Comparison of ENCODE assay signal across 15 mouse cellular contexts in the genomic region with DNA sequence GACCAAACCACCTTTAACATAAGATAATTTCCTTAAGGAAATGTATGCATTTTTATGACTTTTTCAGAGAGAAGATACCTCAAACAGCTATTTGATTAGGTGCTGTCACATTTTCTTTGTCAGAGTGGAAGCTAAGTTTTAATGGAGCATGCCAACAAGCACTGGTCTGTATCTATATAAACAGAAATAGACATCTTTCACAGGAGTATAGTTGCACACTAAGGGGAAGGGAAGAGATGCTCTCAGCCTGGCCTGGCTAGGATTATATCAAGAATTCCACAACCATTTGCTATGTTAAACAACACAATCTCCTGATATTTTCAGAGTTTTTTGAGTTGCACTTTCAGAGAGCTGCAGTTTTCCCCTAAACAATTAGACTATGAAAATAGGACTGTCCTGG.
"Had no signal": no experiment of that assay in that cellular context is flagged by ENCODE, and none has a peak within 500 bp of the region (broad histone marks: within the 10 kb centered on the region; RNA-seq: fewer than 3 reads in every experiment).

No protein-coding gene starts in this region.

- H3K27me3 ChIP-seq: neural tube, embryonic 15.5 days; stomach, embryonic 15.5 days had no signal

- H3K9me3 ChIP-seq: stomach, embryonic 15.5 days had no signal

- H3K9ac ChIP-seq: neural tube, embryonic 15.5 days; stomach, embryonic 15.5 days had no signal

- H3K27ac ChIP-seq: neural tube, embryonic 15.5 days; stomach, embryonic 15.5 days; stomach, postnatal 0 days had no signal

- H3K4me1 ChIP-seq: neural tube, embryonic 15.5 days; stomach, embryonic 15.5 days had no signal

- H3K36me3 ChIP-seq: neural tube, embryonic 15.5 days; stomach, embryonic 15.5 days had no signal

- H3K4me3 ChIP-seq: neural tube, embryonic 15.5 days; stomach, embryonic 15.5 days had no signal

- H3K4me2 ChIP-seq: neural tube, embryonic 15.5 days; stomach, embryonic 15.5 days had no signal

- DNase-seq: retina, postnatal 1 day; right cerebral cortex, adult 18-20 months; right cerebral cortex, postnatal 14 days; right cerebral cortex, postnatal 25 days; right cerebral cortex, postnatal 4 days; spleen, adult 18-20 months; thymus, adult 18-20 months; thymus, adult 2 months; thymus, postnatal 14 days; thymus, postnatal 25 days; thymus, postnatal 36 days; thymus, postnatal 4 days had no signal
